Mouse (Mus musculus) macrophage (primary cell): Measurements from ENCODE around the gene Gin1. TPM values are rescaled to one million over a fixed set of nuclear protein-coding genes. Genes with fewer than 3 reads are reported as not detected.
"Not testable (repeated sequence)": the region's sequence is repeated elsewhere in the genome, so short reads cannot be mapped to it uniquely, and the experiment has no call there.

Experiments used
- H3K27ac ChIP-seq: fragments of 350-480 bp; formaldehyde crosslinking; 2 replicates; pipeline ENCODE4 v1.9.0; 2021
- H3K36me3 ChIP-seq: fragments of 350-480 bp; formaldehyde crosslinking; 2 replicates; pipeline ENCODE4 v1.9.0; 2021; ENCODE audit errors: inconsistent target
- H3K4me3 ChIP-seq: fragments of 350-480 bp; formaldehyde crosslinking; 2 replicates; pipeline ENCODE4 v1.9.0; 2021; ENCODE audit errors: inconsistent target
- H3K79me2 ChIP-seq: fragments of 350-480 bp; formaldehyde crosslinking; 2 replicates; pipeline ENCODE4 v1.9.0; 2021; ENCODE audit errors: inconsistent target
- WGBS: methylation state at CpG from one replicate; pipeline ENCODE4 v1.1.7; 2026; ENCODE audit warnings: inconsistent platforms; ENCODE audit not compliant: missing documents; 5-methylcytosine and 5-hydroxymethylcytosine counted together
- polyA plus RNA-seq: library from polyadenylated mRNA; stranded (reverse); fragments of 250-400 nt; gene quantifications from 3 replicates; pipeline ENCODE4 v1.2.4, GENCODE M21; 2018; ENCODE audit warnings: inconsistent platforms
- total RNA-seq, 78 experiments: library from RNA; depleted of rRNA; stranded (reverse); fragments of 250-400 nt; gene quantifications; 1 replicate in 9 of 78; 2 replicates in 24 of 78; 3 replicates in 43 of 78; 4 replicates in 2 of 78; pipeline ENCODE4 v1.2.4; 2018; ENCODE audit warnings: inconsistent platforms in 56 of 78

Gin1 gene
- 10 to 100 TPM in 17 of 26 experiments, 1 to 10 TPM in 9; 2.3 to 40.0 (median 14.9) TPM for total RNA-seq (2018; cell fraction: chromatin; rRNA removed)
- total RNA-seq (2018; cell fraction: cytosol; rRNA removed): 1 to 10 TPM; 1.4 to 6.1 (median 3.7) TPM
- total RNA-seq (2018; cell fraction: nucleus; rRNA removed): 10 to 100 TPM in 18 of 26 experiments, 1 to 10 TPM in 8; 4.8 to 51.5 (median 14.1) TPM
- polyA plus RNA-seq: 6.5 to 10.4 TPM (median 9.3 TPM) in 3 replicates

- WGBS: 1% methylated on average over 66 of the region's 66 CpGs
- Histone ChIP-seq H3K36me3 (no peaks in the 10 kb centered on the region), H3K27ac (peak within 1 kb of the TSS; percentile 78), H3K4me3 (peak within 1 kb of the TSS; percentile 95), H3K79me2 (peaks cover 77% of the 10 kb centered on the region)
These were observed at the start of gene Gin1, which contains the start of gene Ppip5k2 for GRCm38 (mm10) chr1:97769904-97770753. Gin1 (plus strand) TSS chr1:97770172. Ppip5k2 (minus strand) TSS chr1:97770411.

- WGBS: 93% methylated on average over 2 of the region's 2 CpGs
- H3K79me2 ChIP-seq: no peaks in the 10 kb centered on the region
These were observed 43.2 kb upstream of the Gin1 start for GRCm38 (mm10) chr1:97726730-97727129.

GRCm38 (mm10) chr1:97729339-97729738 lies 40.6 kb upstream of the Gin1 start:
- H3K79me2 ChIP-seq: no peaks in the 10 kb centered on the region
- WGBS: 71% methylated on average over 1 of the region's 1 CpGs
- H3K27ac ChIP-seq: no peak overlapping the region
- H3K4me3 ChIP-seq: no peak overlapping the region
- H3K36me3 ChIP-seq: peaks cover 39% of the 10 kb centered on the region

More at GRCm38 (mm10) chr1:97726730-97727129, 43.2 kb upstream of the Gin1 start:
- no peak overlapping the region for H3K4me3 ChIP-seq
- no peak overlapping the region for H3K27ac ChIP-seq
- H3K36me3 ChIP-seq: peaks cover 36% of the 10 kb centered on the region

- Histone ChIP-seq H3K36me3 (peaks cover 77% of the 10 kb centered on the region), H3K27ac (no peak overlapping the region), H3K79me2 (no peaks in the 10 kb centered on the region), H3K4me3 (no peak overlapping the region)
- WGBS: 100% methylated on average over 1 of the region's 1 CpGs
These were observed 26.9 kb upstream of the Gin1 start for GRCm38 (mm10) chr1:97743063-97743462.

- 98% methylated on average over 4 of the region's 4 CpGs for WGBS
- no peaks in the 10 kb centered on the region for H3K79me2 ChIP-seq
- H3K27ac ChIP-seq: no peak overlapping the region
- H3K36me3 ChIP-seq: peaks cover 77% of the 10 kb centered on the region
- no peak overlapping the region for H3K4me3 ChIP-seq
These were observed 24.3 kb upstream of the Gin1 start for GRCm38 (mm10) chr1:97745712-97746111.

- 95% methylated on average over 7 of the region's 7 CpGs for WGBS
- no peak overlapping the region for H3K27ac ChIP-seq
- H3K4me3 ChIP-seq: no peak overlapping the region
- H3K79me2 ChIP-seq: no peaks in the 10 kb centered on the region
- peaks cover 77% of the 10 kb centered on the region for H3K36me3 ChIP-seq
These were observed 23.7 kb upstream of the Gin1 start for GRCm38 (mm10) chr1:97746261-97746660.

GRCm38 (mm10) chr1:97748163-97748562 lies 21.8 kb upstream of the Gin1 start:
- 90% methylated on average over 3 of the region's 3 CpGs for WGBS
- H3K79me2 ChIP-seq: no peaks in the 10 kb centered on the region
- no peak overlapping the region for H3K27ac ChIP-seq
- peaks cover 80% of the 10 kb centered on the region for H3K36me3 ChIP-seq
- H3K4me3 ChIP-seq: no peak overlapping the region

GRCm38 (mm10) chr1:97753216-97753615 lies 16.8 kb upstream of the Gin1 start:
- H3K4me3 ChIP-seq: no peak overlapping the region
- peaks cover 54% of the 10 kb centered on the region for H3K36me3 ChIP-seq
- H3K27ac ChIP-seq: no peak overlapping the region
- peaks cover 8% of the 10 kb centered on the region; the same call in 1 of the 2 replicates for H3K79me2 ChIP-seq

GRCm38 (mm10) chr1:97754392-97754791 lies 15.6 kb upstream of the Gin1 start:
- Histone ChIP-seq H3K27ac (no peak overlapping the region), H3K79me2 (peaks cover 14% of the 10 kb centered on the region; the same call in 1 of the 2 replicates), H3K36me3 (peaks cover 42% of the 10 kb centered on the region), H3K4me3 (no peak overlapping the region)
- WGBS: 95% methylated on average over 4 of the region's 4 CpGs

- Histone ChIP-seq H3K4me3 (no peak overlapping the region), H3K27ac (no peak overlapping the region), H3K79me2 (peaks cover 68% of the 10 kb centered on the region), H3K36me3 (peaks cover 9% of the 10 kb centered on the region; the same call in 1 of the 2 replicates)
These were observed 10.1 kb upstream of the Gin1 start for GRCm38 (mm10) chr1:97759841-97760240.

- Histone ChIP-seq H3K4me3 (no peak overlapping the region), H3K27ac (no peak overlapping the region), H3K36me3 (peaks cover 5% of the 10 kb centered on the region; the same call in 1 of the 2 replicates), H3K79me2 (peaks cover 76% of the 10 kb centered on the region)
- 96% methylated on average over 7 of the region's 7 CpGs for WGBS
These were observed 9.4 kb upstream of the Gin1 start for GRCm38 (mm10) chr1:97760598-97760997.

GRCm38 (mm10) chr1:97761477-97761876 lies 8.5 kb upstream of the Gin1 start:
- peaks cover 85% of the 10 kb centered on the region for H3K79me2 ChIP-seq
- H3K36me3 ChIP-seq: no peaks in the 10 kb centered on the region; the same call in 1 of the 2 replicates
- no peak overlapping the region for H3K4me3 ChIP-seq
- no peak overlapping the region for H3K27ac ChIP-seq
- 100% methylated on average over 6 of the region's 6 CpGs for WGBS

GRCm38 (mm10) chr1:97765712-97766111 lies 4.3 kb upstream of the Gin1 start:
- not testable (repeated sequence) for H3K27ac ChIP-seq, H3K4me3 ChIP-seq, H3K36me3 ChIP-seq
- 98% methylated on average over 4 of the region's 4 CpGs for WGBS
- H3K79me2 ChIP-seq: peaks cover 89% of the 10 kb centered on the region

GRCm38 (mm10) chr1:97768089-97768488 lies 1.9 kb upstream of the Gin1 start:
- H3K27ac ChIP-seq: no peak overlapping the region
- H3K36me3 ChIP-seq: no peaks in the 10 kb centered on the region
- H3K4me3 ChIP-seq: peak overlapping the region; percentile 95; the same call in 1 of the 2 replicates
- 92% methylated on average over 2 of the region's 2 CpGs for WGBS
- peaks cover 89% of the 10 kb centered on the region for H3K79me2 ChIP-seq

- peak overlapping the region; percentile 57 for H3K27ac ChIP-seq
- peaks cover 87% of the 10 kb centered on the region for H3K79me2 ChIP-seq
- WGBS: 4% methylated on average over 5 of the region's 7 CpGs
- H3K4me3 ChIP-seq: peak overlapping the region; percentile 95
- H3K36me3 ChIP-seq: no peaks in the 10 kb centered on the region
These were observed 1.1 kb upstream of the Gin1 start for GRCm38 (mm10) chr1:97768906-97769293.
